Mouse (Mus musculus): ENCODE data around the gene Thbs4. TPM values are rescaled to one million over a fixed set of nuclear protein-coding genes. Genes with fewer than 3 reads are reported as not detected.

The Thbs4 gene
- polyA plus RNA-seq, 1 experiment: 0.26 TPM

DNA sequence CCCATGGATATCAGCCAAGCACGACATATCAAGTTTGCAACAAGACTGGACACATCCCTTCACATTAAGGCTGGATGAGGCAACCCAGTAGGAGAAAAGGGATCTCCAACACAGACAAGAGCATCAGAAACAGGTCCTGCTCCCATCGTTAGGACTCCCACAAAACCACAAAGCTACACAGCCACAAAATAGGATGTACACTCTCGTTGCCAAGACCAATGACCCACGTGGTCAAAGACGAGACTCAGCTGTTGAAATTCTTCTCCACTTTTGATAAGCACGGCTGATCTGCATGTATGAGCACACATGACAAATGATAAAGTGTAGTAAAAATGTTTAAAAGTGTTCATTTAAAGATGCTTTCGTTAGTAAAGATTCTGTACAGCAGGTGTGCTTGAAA lies 16.0 kb downstream of the Thbs4 start:
- no peaks in the 10 kb centered on the region for H3K27me3 ChIP-seq (ENCODE audit: control insufficient read depth, insufficient read depth, low read length)
- DNase-seq: no peak
- no peak overlapping the region for H3K27ac ChIP-seq (ENCODE audit: insufficient read depth, low read length)
- 73% methylated on average over 7 of the region's 7 CpGs for WGBS
- TF ChIP-seq POLR2A (IDR thresholded peaks at IDR 0.05; ENCODE audit: borderline replicate concordance, insufficient read depth, low read length): no peak
- no peak for TF ChIP-seq CTCF (IDR thresholded peaks at IDR 0.05; ENCODE audit: borderline replicate concordance, insufficient read depth, low read depth, low read length)
- peaks cover 2% of the 10 kb centered on the region; the same call in 1 of the 2 replicates for H3K4me1 ChIP-seq (ENCODE audit: control insufficient read depth, insufficient read depth, low read length)
- H3K4me3 ChIP-seq (replicated peaks; ENCODE audit: insufficient read depth, low read depth, low read length): no peak overlapping the region

DNA sequence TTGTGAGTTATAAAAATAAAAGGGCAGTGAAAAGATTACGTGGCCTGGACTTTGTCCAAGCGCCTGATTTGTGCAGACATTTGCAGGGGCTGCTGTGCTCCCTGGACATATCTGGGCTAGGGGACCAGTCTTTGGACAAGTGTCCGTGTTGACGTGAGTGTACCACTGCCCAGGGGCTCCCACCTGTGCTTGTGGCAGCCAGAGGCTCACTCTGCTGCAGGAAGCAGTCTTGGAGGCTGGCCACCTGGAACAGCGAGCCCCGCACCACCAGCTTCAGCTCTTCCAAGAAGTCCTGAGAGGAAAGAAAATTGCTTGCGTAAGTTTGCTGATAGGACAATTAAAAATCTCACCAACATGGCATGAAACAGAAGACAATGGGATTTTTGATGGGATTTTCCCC lies 18.7 kb downstream of the Thbs4 start:
- 42% methylated on average over 7 of the region's 7 CpGs for WGBS
- H3K4me3 ChIP-seq (replicated peaks; ENCODE audit: insufficient read depth, low read depth, low read length): no peak overlapping the region
- no peak overlapping the region for H3K27ac ChIP-seq (ENCODE audit: insufficient read depth, low read length)
- H3K4me1 ChIP-seq (ENCODE audit: control insufficient read depth, insufficient read depth, low read length): peaks cover 2% of the 10 kb centered on the region; the same call in 1 of the 2 replicates
- DNase-seq: no peak
- no peaks in the 10 kb centered on the region for H3K27me3 ChIP-seq (ENCODE audit: control insufficient read depth, insufficient read depth, low read length)
- TF ChIP-seq CTCF (IDR thresholded peaks at IDR 0.05; ENCODE audit: borderline replicate concordance, insufficient read depth, low read depth, low read length) (no peak), POLR2A (IDR thresholded peaks at IDR 0.05; ENCODE audit: borderline replicate concordance, insufficient read depth, low read length) (no peak)

DNA sequence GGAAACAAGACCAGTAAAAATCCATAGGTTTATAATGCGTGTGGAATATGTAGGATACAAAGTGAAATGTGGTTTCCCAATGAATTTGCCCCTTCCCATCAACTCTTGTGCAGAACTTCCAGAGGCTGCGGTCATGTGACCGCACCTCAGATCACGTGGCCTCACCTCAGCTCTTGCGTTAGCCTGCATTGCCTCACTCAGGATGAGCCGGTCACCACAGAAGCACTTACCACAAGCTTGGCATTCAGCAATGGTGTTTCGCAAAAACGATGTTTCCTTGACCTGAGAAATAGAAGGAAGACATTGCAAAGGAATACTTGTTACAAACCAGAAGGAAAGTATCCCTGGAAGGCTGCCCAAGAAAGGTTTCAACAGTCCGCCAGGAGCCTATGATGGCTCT lies 19.7 kb downstream of the Thbs4 start:
- peaks cover 2% of the 10 kb centered on the region; the same call in 1 of the 2 replicates for H3K4me1 ChIP-seq (ENCODE audit: control insufficient read depth, insufficient read depth, low read length)
- 98% methylated on average over 9 of the region's 9 CpGs for WGBS
- no peak overlapping the region for H3K4me3 ChIP-seq (replicated peaks; ENCODE audit: insufficient read depth, low read depth, low read length)
- TF ChIP-seq POLR2A (IDR thresholded peaks at IDR 0.05; ENCODE audit: borderline replicate concordance, insufficient read depth, low read length) (no peak), CTCF (IDR thresholded peaks at IDR 0.05; ENCODE audit: borderline replicate concordance, insufficient read depth, low read depth, low read length) (no peak)
- H3K27me3 ChIP-seq (ENCODE audit: control insufficient read depth, insufficient read depth, low read length): no peaks in the 10 kb centered on the region
- H3K27ac ChIP-seq (ENCODE audit: insufficient read depth, low read length): no peak overlapping the region
- DNase-seq: no peak

DNA sequence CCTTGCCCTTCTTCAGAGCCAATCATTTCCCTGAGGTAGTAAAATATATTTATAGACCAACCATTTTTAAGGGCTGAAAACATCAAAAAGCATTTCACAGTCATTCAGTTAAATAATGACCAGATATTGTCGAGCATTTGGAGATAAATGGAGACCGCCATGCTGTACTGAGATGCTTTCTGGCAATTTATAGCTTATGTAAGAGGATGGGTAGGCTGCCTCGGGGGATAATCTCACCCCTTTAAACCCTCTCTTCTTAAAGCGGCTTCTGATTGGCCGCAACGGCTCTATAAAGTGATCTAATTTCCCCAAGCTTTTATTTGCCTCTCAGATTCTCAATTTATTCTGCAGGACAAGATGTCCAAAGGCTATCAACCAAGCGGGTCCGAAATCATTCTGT lies 22.1 kb downstream of the Thbs4 start:
- TF ChIP-seq POLR2A (IDR thresholded peaks at IDR 0.05; ENCODE audit: borderline replicate concordance, insufficient read depth, low read length) (no peak), CTCF (IDR thresholded peaks at IDR 0.05; ENCODE audit: borderline replicate concordance, insufficient read depth, low read depth, low read length) (no peak)

DNA sequence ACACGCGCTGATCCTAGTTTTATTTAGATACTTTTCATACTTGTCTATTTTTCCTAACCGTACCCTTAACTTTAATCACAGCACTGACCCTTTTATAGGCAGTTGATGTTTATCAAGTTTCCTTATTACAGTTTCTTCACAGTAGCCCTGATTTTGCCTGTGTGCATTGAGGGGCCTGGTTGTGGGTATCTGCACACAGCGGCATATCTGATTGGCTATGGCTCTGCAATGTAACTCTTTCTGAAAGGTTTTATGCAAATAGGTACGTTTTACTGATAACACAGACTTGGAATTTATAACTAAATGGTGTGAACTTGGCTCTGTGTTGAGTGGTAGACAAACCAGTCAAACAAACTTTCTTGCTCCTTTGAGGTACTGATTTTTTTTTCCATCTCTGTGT lies 23.1 kb downstream of the Thbs4 start:
- WGBS: 94% methylated on average over 5 of the region's 5 CpGs
- no peak for DNase-seq
- Histone ChIP-seq H3K4me3 (replicated peaks; ENCODE audit: insufficient read depth, low read depth, low read length) (no peak overlapping the region), H3K27me3 (ENCODE audit: control insufficient read depth, insufficient read depth, low read length) (no peaks in the 10 kb centered on the region), H3K4me1 (ENCODE audit: control insufficient read depth, insufficient read depth, low read length) (peaks cover 2% of the 10 kb centered on the region; the same call in 1 of the 2 replicates), H3K27ac (ENCODE audit: insufficient read depth, low read length) (no peak overlapping the region)
- no peak for TF ChIP-seq CTCF (IDR thresholded peaks at IDR 0.05; ENCODE audit: borderline replicate concordance, insufficient read depth, low read depth, low read length)
- TF ChIP-seq POLR2A (IDR thresholded peaks at IDR 0.05; ENCODE audit: borderline replicate concordance, insufficient read depth, low read length): no peak

More for the DNA sequence above, 22.1 kb downstream of the Thbs4 start:
- Histone ChIP-seq H3K27ac (ENCODE audit: insufficient read depth, low read length) (no peak overlapping the region), H3K4me3 (replicated peaks; ENCODE audit: insufficient read depth, low read depth, low read length) (no peak overlapping the region), H3K4me1 (ENCODE audit: control insufficient read depth, insufficient read depth, low read length) (peaks cover 2% of the 10 kb centered on the region; the same call in 1 of the 2 replicates), H3K27me3 (ENCODE audit: control insufficient read depth, insufficient read depth, low read length) (no peaks in the 10 kb centered on the region)
- DNase-seq: no peak
- WGBS: 93% methylated on average over 8 of the region's 8 CpGs

DNA sequence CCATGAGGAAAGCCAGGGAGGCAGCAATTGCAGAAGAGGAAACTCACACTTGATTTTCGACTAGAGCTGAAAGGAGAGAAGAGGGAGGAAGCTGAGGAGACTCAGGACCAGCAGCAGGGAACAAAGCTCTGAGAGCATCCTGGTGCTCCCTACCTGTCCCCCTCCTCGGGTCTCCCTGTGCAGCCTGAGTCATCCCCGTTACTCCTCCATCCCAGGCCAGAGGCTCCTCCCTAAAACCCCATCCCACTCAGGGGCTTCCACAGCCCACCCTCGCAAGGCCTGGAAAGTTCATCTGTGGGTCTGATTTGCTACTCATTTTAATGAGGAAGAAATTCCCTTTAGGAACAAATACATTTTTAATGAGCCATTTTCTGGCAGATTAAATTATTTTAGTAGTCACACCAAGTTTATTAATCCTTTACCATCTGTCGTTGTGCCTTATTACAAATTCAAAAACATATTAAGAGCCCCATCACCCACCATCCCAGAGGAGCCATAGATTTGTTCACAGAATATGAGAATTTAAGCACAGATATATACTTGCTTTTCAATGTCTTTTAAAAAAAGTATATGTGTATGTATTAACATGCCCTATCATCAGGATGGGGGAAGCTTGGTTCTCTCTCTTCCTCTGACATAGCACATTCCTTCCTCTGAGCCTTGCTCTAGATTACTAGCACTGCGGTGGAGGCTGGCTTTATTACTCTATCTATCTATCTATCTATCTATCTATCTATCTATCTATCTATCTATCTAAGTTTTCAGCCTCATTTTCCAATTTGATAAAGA lies 29.0 kb downstream of the Thbs4 start:
- TF ChIP-seq CTCF (IDR thresholded peaks at IDR 0.05; ENCODE audit: borderline replicate concordance, insufficient read depth, low read depth, low read length) (no peak), POLR2A (IDR thresholded peaks at IDR 0.05; ENCODE audit: borderline replicate concordance, insufficient read depth, low read length) (no peak)
- DNase-seq: no peak
- H3K4me3 ChIP-seq (replicated peaks; ENCODE audit: insufficient read depth, low read depth, low read length): no peak overlapping the region
- no peak overlapping the region for H3K27ac ChIP-seq (ENCODE audit: insufficient read depth, low read length)
- H3K4me1 ChIP-seq (ENCODE audit: control insufficient read depth, insufficient read depth, low read length): peaks cover 5% of the 10 kb centered on the region
- H3K27me3 ChIP-seq (ENCODE audit: control insufficient read depth, insufficient read depth, low read length): no peaks in the 10 kb centered on the region
- 75% methylated on average over 6 of the region's 6 CpGs for WGBS

DNA sequence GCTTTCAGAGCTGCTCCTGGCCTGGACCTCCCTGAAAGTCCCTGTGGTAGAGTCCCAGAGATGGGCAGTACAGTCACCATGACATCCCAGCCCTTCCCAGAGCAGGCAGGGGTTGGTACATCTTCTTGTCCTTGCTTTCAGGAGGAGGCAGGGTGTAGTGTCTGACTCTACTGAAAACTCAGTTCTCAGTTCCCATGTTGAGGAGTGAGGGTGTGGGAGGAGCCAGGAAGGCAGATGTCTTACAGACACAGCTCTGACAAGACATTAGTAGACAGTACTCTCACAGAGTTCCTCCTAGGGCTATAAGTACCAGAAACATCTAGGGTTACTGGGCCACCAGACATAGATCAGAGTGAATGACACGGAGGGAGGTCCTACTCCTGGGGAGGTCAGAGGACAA lies 32.3 kb downstream of the Thbs4 start:
- DNase-seq: no peak
- TF ChIP-seq POLR2A (IDR thresholded peaks at IDR 0.05; ENCODE audit: borderline replicate concordance, insufficient read depth, low read length) (no peak), CTCF (IDR thresholded peaks at IDR 0.05; ENCODE audit: borderline replicate concordance, insufficient read depth, low read depth, low read length) (no peak)
- H3K4me3 ChIP-seq (replicated peaks; ENCODE audit: insufficient read depth, low read depth, low read length): no peak overlapping the region
- peaks cover 5% of the 10 kb centered on the region for H3K4me1 ChIP-seq (ENCODE audit: control insufficient read depth, insufficient read depth, low read length)
- WGBS: 80% methylated on average over 1 of the region's 1 CpGs
- H3K27ac ChIP-seq (ENCODE audit: insufficient read depth, low read length): no peak overlapping the region
- H3K27me3 ChIP-seq (ENCODE audit: control insufficient read depth, insufficient read depth, low read length): no peaks in the 10 kb centered on the region

DNA sequence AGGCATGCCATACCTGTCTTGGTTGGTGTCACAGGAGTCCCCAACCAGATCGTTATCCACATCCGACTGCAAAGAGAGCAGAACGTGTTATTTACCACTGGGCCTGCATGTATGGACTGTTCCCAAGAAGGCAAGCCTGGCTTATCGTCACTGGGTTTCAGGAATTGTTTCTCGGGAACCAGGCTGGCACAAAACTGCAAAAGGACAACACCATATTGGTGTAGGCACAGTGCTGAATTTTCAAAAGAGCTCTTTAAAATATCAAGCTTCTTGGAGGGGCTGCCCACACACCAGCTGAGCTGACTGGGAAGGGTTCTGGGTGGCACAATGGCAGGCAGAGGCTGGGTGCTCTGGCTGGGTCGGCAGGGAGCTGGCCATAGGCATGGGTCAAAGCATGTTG lies 34.1 kb downstream of the Thbs4 start:
- Histone ChIP-seq H3K4me1 (ENCODE audit: control insufficient read depth, insufficient read depth, low read length) (peaks cover 5% of the 10 kb centered on the region), H3K27ac (ENCODE audit: insufficient read depth, low read length) (no peak overlapping the region), H3K4me3 (replicated peaks; ENCODE audit: insufficient read depth, low read depth, low read length) (no peak overlapping the region), H3K27me3 (ENCODE audit: control insufficient read depth, insufficient read depth, low read length) (no peaks in the 10 kb centered on the region)
- 88% methylated on average over 6 of the region's 6 CpGs for WGBS
- DNase-seq: no peak
- TF ChIP-seq POLR2A (IDR thresholded peaks at IDR 0.05; ENCODE audit: borderline replicate concordance, insufficient read depth, low read length) (no peak), CTCF (IDR thresholded peaks at IDR 0.05; ENCODE audit: borderline replicate concordance, insufficient read depth, low read depth, low read length) (no peak)
